Mouse (Mus musculus) lung, postnatal 0 days (tissue): Measurements from ENCODE around the gene Clec2d. TPM values are rescaled to one million over a fixed set of nuclear protein-coding genes. Genes with fewer than 3 reads are reported as not detected.
A peak's percentile ranks its signal among the peaks of the same experiment; 100 is the strongest.

Source experiments
- ATAC-seq: fragments of 200-750 bp; cut with Nextera tagmentation; 2 replicates; pipeline ENCODE4 v1.8.0; 2017; ENCODE audit warnings: moderate library complexity
- DNase-seq: peaks from one replicate; pipeline ENCODE4 v3.0.0-alpha.2; 2016; ENCODE audit warnings: low spot score
- H3K27ac ChIP-seq: fragments of 300-500 bp; sonication (generic); 2 replicates; pipeline ENCODE4 v1.5.1; 2014; ENCODE audit warnings: antibody characterized with exemption, mild to moderate bottlenecking, low read length, mixed read lengths
- H3K27me3 ChIP-seq: fragments of 300-500 bp; sonication (generic); replicated peaks from 2 replicates; pipeline ENCODE4 v1.6.1; 2014; ENCODE audit warnings: low read length, mixed read lengths; ENCODE audit not compliant: insufficient read depth
- H3K36me3 ChIP-seq: fragments of 300-500 bp; sonication (generic); 2 replicates; pipeline ENCODE4 v1.6.1; 2014; ENCODE audit warnings: low read length, mixed read lengths; ENCODE audit not compliant: insufficient read depth
- H3K4me1 ChIP-seq: fragments of 300-500 bp; sonication (generic); 2 replicates; pipeline ENCODE4 v1.6.1; 2014; ENCODE audit warnings: antibody characterized with exemption, low read depth, low read length, mixed read lengths; ENCODE audit not compliant: insufficient read depth
- H3K4me2 ChIP-seq: fragments of 300-500 bp; sonication (generic); replicated peaks from 2 replicates; pipeline ENCODE4 v1.6.1; 2014; ENCODE audit warnings: low read depth, mild to moderate bottlenecking, low read length, moderate library complexity, mixed read lengths
- H3K4me3 ChIP-seq: fragments of 300-500 bp; sonication (generic); 2 replicates; pipeline ENCODE4 v1.5.1; 2014; ENCODE audit warnings: low read depth, low read length
- H3K9ac ChIP-seq: fragments of 300-500 bp; sonication (generic); replicated peaks from 2 replicates; pipeline ENCODE4 v1.6.1; 2014; ENCODE audit warnings: low read depth, mild to moderate bottlenecking
- H3K9me3 ChIP-seq: fragments of 300-500 bp; sonication (generic); 2 replicates; pipeline ENCODE4 v1.6.1; 2016; ENCODE audit warnings: low read length, mixed read lengths
- CTCF ChIP-seq: IDR thresholded peaks from 2 replicates; pipeline ENCODE4 v1.5.1; 2016; ENCODE audit warnings: antibody characterized with exemption, mild to moderate bottlenecking
- EP300 ChIP-seq: IDR thresholded peaks from 2 replicates; pipeline ENCODE4 v1.6.1; 2016; ENCODE audit warnings: antibody characterized with exemption, mild to moderate bottlenecking, control low read depth
- WGBS: fragments of 180-500 bp; shearing (Covaris S2); extraction: QIAGEN DNeasy Blood & Tissue Kit; methylation state at CpG from one replicate; pipeline ENCODE4 v1.1.7; 2014; 5-methylcytosine and 5-hydroxymethylcytosine counted together
- polyA plus RNA-seq: library from polyadenylated mRNA; unstranded; fragments of >200 nt; fragmentation: Nextera tagmentation; extraction: Ambion mirVana; gene quantifications from 2 replicates; pipeline ENCODE4 v1.2.1, GENCODE M21; 2015

The Clec2d gene
- polyA plus RNA-seq, 1 experiment from 2014 or later, result 5.1 TPM

DNA sequence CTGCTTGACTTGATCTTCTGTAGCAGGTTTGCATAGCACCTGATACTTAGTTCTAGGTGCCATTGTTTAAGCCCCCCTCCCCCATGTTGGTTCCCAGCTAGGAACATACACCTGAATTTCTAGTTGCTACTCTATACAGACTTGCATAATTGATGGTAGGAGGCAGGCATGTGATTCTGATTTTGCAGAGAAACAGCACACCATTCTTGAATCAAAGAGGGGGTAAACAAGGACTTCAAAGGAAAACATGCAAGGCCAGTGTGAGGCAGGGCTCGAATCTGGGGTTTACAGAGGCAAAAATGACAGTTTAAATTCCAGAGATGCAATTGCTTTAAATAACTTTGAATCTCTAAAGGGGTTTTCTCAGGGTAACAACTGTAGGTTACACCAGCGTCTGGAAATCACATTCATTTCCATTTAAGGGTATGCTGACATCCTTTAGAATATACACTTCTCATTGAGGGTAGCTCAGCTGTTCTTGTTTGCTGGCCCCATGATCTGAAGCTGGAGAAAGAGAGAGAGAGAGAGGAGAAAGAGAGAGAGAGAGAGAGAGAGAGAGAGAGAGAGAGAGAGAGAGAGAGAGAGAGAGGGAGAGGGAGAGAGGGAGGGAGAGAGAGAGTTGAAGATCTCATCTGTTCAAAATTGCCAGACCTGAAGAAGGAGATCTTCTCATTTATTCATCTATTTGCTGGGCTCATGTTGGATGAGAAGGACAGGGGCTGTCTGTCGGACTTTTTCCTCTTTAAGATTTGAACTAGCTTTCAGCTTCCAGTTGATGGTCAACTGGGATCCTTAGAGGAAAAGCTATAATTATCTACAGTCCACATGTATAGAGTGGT, 48.7 kb downstream of the Clec2d start:
- Histone ChIP-seq H3K27ac (peak overlapping the region; percentile 89), H3K4me3 (no peak overlapping the region), H3K27me3 (no peaks in the 10 kb centered on the region), H3K9me3 (no peaks in the 10 kb centered on the region), H3K4me1 (peaks cover 20% of the 10 kb centered on the region; the same call in 1 of the 2 replicates), H3K9ac (no peak overlapping the region), H3K4me2 (no peak overlapping the region), H3K36me3 (no peaks in the 10 kb centered on the region)
- WGBS, result 29% methylated on average over 3 of the region's 3 CpGs
- ATAC-seq (no peak), DNase-seq (no peak)
- TF ChIP-seq CTCF (no peak), EP300 (peak; percentile 9; the same call in 1 of the 2 replicates)

DNA sequence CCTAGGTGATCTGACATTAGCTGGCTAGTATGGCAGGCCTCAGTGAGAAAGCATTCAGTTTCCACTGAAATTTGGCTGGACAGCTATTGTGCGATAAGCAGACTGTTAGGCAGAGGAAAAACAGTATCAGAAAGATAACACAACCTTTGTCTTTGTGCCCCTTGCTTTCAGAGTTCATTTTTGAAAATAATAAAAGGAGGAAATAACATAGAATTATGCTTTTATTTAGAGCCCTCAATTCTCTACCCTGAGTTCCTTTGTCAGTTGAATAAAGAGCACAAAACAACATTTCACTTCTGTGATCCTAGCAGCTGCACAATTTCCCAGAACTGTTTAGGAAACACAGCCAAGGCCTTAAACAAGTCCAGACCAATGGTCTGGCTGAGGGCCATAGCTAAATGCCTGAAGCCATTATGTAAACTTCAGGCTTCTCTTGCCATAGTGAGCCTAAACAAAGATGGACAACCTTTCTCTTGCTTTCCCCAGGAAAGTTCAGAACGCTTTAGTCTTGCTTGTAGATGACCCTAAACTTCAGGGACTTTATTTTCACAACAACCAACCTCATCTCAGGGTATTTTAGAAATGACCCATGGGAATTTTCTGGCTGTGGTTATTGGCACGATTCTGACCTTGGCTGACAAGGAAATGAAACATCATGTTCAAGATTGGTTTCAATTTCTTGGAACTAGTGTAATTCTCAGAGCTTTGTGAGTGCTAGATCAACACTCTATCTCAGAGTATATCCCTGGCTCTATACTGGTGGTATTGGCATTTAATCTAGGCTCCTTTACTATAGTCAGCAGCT, 49.6 kb downstream of the Clec2d start:
- Histone ChIP-seq H3K36me3 (no peaks in the 10 kb centered on the region), H3K27ac (peak overlapping the region; percentile 89), H3K9me3 (no peaks in the 10 kb centered on the region), H3K4me2 (no peak overlapping the region), H3K4me3 (no peak overlapping the region), H3K9ac (no peak overlapping the region), H3K4me1 (peaks cover 21% of the 10 kb centered on the region; the same call in 1 of the 2 replicates), H3K27me3 (no peaks in the 10 kb centered on the region)
- ATAC-seq (peak; percentile 83), DNase-seq (peak; percentile 95)
- WGBS, result 23% methylated on average over 3 of the region's 3 CpGs
- TF ChIP-seq CTCF, result no peak
- peak; percentile 98 for TF ChIP-seq EP300

DNA sequence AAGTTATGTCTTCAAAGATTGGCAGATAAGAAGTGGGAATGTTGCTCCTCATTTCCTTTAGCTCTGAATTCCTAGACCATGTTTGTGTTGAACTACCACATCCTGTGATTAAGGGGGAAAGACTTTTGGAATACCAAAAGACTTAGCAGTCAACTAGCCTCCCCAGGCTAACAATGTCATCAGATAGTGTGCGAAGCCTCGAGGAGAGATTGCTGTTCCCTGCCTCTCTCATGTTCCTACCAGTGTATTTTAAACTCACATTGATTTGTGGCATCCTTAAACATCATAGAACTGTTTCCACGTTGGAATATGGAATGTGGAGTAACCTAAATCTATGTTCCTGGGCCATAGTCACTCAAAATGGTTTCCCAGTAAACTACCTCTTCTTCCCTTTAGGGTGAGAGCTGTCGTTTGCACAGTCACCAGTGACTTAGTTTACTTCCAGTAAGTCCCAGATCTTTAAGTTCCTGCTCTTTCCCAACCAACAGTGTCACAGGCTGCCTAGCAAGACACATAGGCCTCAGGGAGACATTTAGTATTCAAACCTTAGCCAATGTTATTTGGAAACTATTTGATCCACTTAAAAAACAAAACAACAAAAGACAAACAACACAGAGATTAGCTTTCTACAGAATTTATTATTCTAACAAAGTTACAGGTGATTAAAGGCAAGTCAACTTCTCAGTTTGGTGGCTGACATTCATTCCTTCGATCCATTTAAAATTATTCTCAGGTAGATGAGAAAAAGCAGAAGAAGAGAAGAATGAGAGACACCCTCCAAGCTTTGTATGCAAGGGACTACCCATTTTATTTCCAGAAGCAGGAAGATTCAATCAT, 51.8 kb downstream of the Clec2d start:
- peak overlapping the region; percentile 83 for H3K27ac ChIP-seq
- no peaks in the 10 kb centered on the region for H3K27me3 ChIP-seq
- no peak overlapping the region for H3K4me2 ChIP-seq
- peaks cover 36% of the 10 kb centered on the region; the same call in 1 of the 2 replicates for H3K4me1 ChIP-seq
- TF ChIP-seq CTCF, result no peak
- no peak for TF ChIP-seq EP300
- ATAC-seq (no peak), DNase-seq (no peak)
- no peaks in the 10 kb centered on the region for H3K36me3 ChIP-seq
- no peak overlapping the region for H3K9ac ChIP-seq
- no peaks in the 10 kb centered on the region for H3K9me3 ChIP-seq
- no peak overlapping the region for H3K4me3 ChIP-seq
- WGBS, result 54% methylated on average over 5 of the region's 5 CpGs

DNA sequence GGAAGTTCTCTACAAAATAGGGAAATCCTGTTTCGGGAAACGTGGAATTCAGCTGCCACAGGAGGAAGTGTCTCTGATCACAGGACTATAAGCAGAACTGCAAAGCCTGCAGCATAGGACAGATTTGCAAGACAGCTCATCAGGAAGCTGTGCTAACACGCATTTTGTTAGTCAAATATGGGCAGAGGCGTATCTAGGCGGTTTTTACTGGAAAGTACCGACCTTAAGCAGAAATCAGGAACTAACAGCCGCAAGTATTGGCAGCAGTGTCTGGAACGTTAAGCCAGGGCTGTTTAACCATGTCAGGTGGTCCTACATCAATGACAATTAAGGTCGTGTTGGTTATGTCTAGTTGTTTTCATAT, 52.4 kb downstream of the Clec2d start:
- Histone ChIP-seq H3K36me3 (no peaks in the 10 kb centered on the region), H3K4me1 (peaks cover 37% of the 10 kb centered on the region; the same call in 1 of the 2 replicates), H3K4me3 (no peak overlapping the region), H3K4me2 (no peak overlapping the region), H3K27me3 (no peaks in the 10 kb centered on the region), H3K9me3 (no peaks in the 10 kb centered on the region), H3K9ac (no peak overlapping the region), H3K27ac (peak overlapping the region; percentile 83)
- peak; percentile 35 for ATAC-seq
- DNase-seq, result peak; percentile 93
- TF ChIP-seq CTCF (no peak), EP300 (peak; percentile 96)
- WGBS, result 25% methylated on average over 9 of the region's 9 CpGs

DNA sequence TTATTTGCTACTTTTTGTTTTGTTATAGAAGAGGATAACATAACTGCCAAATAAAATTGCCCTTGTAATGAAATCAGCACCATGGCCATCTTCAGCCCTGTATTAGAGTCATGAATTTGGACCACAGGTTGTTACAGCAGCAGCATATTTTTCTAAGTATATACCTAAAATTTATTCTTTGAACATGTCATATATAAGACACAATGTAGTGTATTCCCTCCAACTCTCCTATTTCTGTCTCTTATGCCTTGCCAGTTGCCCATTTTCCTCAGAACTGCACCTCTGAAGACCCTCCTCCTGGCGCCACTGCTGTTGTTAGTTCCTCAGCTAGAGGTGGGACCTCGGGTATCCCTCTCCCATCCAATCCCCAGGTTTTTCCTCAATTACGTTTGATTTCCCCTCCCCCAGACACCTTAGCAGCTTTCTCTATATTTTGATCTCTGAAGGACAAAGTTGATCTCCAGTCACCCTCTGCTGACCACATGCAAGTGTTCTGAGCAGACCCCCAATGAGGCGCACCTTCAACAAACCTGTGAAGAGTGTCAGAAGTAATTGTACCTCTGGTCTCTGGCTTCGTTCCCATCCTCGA, 53.0 kb downstream of the Clec2d start:
- Histone ChIP-seq H3K4me1 (peaks cover 37% of the 10 kb centered on the region; the same call in 1 of the 2 replicates), H3K9me3 (no peaks in the 10 kb centered on the region), H3K9ac (no peak overlapping the region), H3K4me2 (no peak overlapping the region), H3K27me3 (no peaks in the 10 kb centered on the region), H3K27ac (peak overlapping the region; percentile 83), H3K4me3 (no peak overlapping the region), H3K36me3 (no peaks in the 10 kb centered on the region)
- DNase-seq, result no peak
- WGBS, result 67% methylated on average over 6 of the region's 6 CpGs
- no peak for ATAC-seq
- no peak for TF ChIP-seq CTCF
- TF ChIP-seq EP300, result no peak
